Mouse (Mus musculus) liver, embryonic 12.5 days (tissue): ENCODE data around the gene Dpagt1. TPM values are rescaled to one million over a fixed set of nuclear protein-coding genes. Genes with fewer than 3 reads are reported as not detected.
"Not testable (repeated sequence)": the region's sequence is repeated elsewhere in the genome, so short reads cannot be mapped to it uniquely, and the experiment has no call there.

Experiments
- ATAC-seq: fragments of 200-750 bp; cut with Nextera tagmentation; 2 replicates; pipeline ENCODE4 v1.8.0; 2017; ENCODE audit warnings: moderate number of reproducible peaks, mild to moderate bottlenecking, moderate library complexity
- H3K27ac ChIP-seq: fragments of 300-500 bp; sonication (generic); 2 replicates; pipeline ENCODE4 v1.5.1; 2016; ENCODE audit warnings: mild to moderate bottlenecking
- H3K27me3 ChIP-seq: fragments of 300-500 bp; sonication (generic); replicated peaks from 2 replicates; pipeline ENCODE4 v1.6.1; 2016; ENCODE audit warnings: mild to moderate bottlenecking, moderate library complexity
- H3K36me3 ChIP-seq: fragments of 300-500 bp; sonication (generic); 2 replicates; pipeline ENCODE4 v1.6.1; 2016; ENCODE audit warnings: mild to moderate bottlenecking, moderate library complexity
- H3K4me1 ChIP-seq: fragments of 300-500 bp; sonication (generic); 2 replicates; pipeline ENCODE4 v1.6.1; 2016
- H3K4me2 ChIP-seq: fragments of 300-500 bp; sonication (generic); 2 replicates; pipeline ENCODE4 v1.6.1; 2016; ENCODE audit warnings: mild to moderate bottlenecking, moderate library complexity
- H3K4me3 ChIP-seq: fragments of 300-500 bp; sonication (generic); 2 replicates; pipeline ENCODE4 v1.5.1; 2016; ENCODE audit warnings: mild to moderate bottlenecking, moderate library complexity
- H3K9ac ChIP-seq: fragments of 300-500 bp; sonication (generic); 2 replicates; pipeline ENCODE4 v1.6.1; 2016; ENCODE audit warnings: mild to moderate bottlenecking, moderate library complexity
- H3K9me3 ChIP-seq: fragments of 300-500 bp; sonication (generic); replicated peaks from 2 replicates; pipeline ENCODE4 v1.6.1; 2016; ENCODE audit warnings: mild to moderate bottlenecking, moderate library complexity
- WGBS: fragments of 180-500 bp; shearing (Covaris S2); methylation state at CpG from one replicate; pipeline ENCODE4 v1.1.7; 2016; ENCODE audit not compliant: insufficient replicate concordance; 5-methylcytosine and 5-hydroxymethylcytosine counted together
- polyA plus RNA-seq: library from polyadenylated mRNA; unstranded; fragments of >200 nt; fragmentation: Nextera tagmentation; extraction: Ambion mirVana; gene quantifications from 2 replicates; pipeline ENCODE4 v1.2.1, GENCODE M21; 2016

Dpagt1 gene
- polyA plus RNA-seq, 1 experiment from 2014 or later = 24.0 TPM

GRCm38 (mm10) chr9:44343781-44344421 lies 18.1 kb downstream of the Dpagt1 start, which contains the start of gene Hmbs:
Gene Hmbs (minus strand): TSS chr9:44344228.
- WGBS = under 1% methylated on average over 39 of the region's 39 CpGs
- peak; percentile 83 for ATAC-seq
- peaks cover 63% of the 10 kb centered on the region for H3K36me3 ChIP-seq

DNA sequence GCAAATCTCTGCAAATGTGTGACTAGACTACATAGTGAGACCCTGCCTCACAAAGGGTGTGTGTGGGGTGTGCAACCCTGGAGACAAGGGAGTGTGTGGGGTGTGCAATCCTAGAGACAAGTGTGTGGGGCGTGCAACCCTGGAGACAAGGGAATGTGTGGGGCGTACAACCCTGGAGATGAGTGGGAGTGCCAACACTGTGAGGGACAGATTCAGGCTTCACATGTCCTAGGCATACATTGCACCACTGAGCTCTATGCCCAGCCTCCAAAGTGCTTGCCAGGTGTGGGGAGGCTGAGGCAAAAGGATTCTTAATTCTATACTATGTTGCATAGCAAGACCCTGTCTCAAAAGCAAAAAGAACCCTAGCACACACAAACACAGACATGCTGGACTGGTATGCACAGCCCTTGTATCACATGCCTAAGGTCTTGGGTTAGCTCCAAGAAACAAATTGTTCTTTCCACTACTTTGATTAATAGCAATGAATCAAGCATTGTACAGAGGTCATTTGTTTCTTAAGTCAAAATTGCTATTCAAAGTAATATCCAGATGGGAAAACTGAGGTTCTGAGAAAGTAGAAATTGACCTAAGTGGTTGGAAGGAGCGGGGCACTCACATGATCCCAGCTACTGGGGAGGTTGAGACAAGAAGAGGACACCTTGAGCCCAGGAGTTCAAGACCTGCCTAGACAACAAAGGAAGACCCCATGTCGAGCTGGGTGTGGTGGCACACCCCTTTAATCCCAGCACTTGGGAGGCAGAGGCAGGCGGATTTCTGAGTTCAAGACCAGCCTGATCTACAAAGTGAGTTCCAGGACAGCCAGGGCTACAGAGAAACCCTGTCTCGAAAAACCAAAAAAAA lies 20.0 kb downstream of the Dpagt1 start:
- H3K27me3 ChIP-seq = no peaks in the 10 kb centered on the region
- peaks cover 28% of the 10 kb centered on the region for H3K4me1 ChIP-seq
- 74% methylated on average over 6 of the region's 6 CpGs for WGBS
- H3K4me2 ChIP-seq = no peak overlapping the region
- no peak for ATAC-seq
- H3K9me3 ChIP-seq = no peaks in the 10 kb centered on the region
- peaks cover 61% of the 10 kb centered on the region for H3K36me3 ChIP-seq
- H3K9ac ChIP-seq = peak overlapping the region; percentile 98; the same call in 1 of the 2 replicates
- no peak overlapping the region for H3K4me3 ChIP-seq
- H3K27ac ChIP-seq = 0 out of 2 replicates have a peak overlapping the region, but pooled peaks have one; percentile 100

More at GRCm38 (mm10) chr9:44343781-44344421, 18.1 kb downstream of the Dpagt1 start, which contains the start of gene Hmbs:
- Histone ChIP-seq H3K4me2 (peak within 1 kb of the TSS; percentile 84), H3K27me3 (no peaks in the 10 kb centered on the region), H3K4me1 (peaks cover 44% of the 10 kb centered on the region), H3K4me3 (peak within 1 kb of the TSS; percentile 93), H3K9ac (peak within 1 kb of the TSS; percentile 98), H3K27ac (peak within 1 kb of the TSS; percentile 100), H3K9me3 (no peaks in the 10 kb centered on the region)

GRCm38 (mm10) chr9:44347166-44347565 lies 21.3 kb downstream of the Dpagt1 start:
- Histone ChIP-seq H3K36me3 (peaks cover 63% of the 10 kb centered on the region), H3K4me1 (peaks cover 29% of the 10 kb centered on the region), H3K9ac (no peak overlapping the region), H3K9me3 (no peaks in the 10 kb centered on the region), H3K4me3 (no peak overlapping the region), H3K4me2 (no peak overlapping the region), H3K27ac (0 out of 2 replicates have a peak overlapping the region, but pooled peaks have one; percentile 51), H3K27me3 (no peaks in the 10 kb centered on the region)
- ATAC-seq = no peak
- WGBS = 87% methylated on average over 9 of the region's 9 CpGs

DNA sequence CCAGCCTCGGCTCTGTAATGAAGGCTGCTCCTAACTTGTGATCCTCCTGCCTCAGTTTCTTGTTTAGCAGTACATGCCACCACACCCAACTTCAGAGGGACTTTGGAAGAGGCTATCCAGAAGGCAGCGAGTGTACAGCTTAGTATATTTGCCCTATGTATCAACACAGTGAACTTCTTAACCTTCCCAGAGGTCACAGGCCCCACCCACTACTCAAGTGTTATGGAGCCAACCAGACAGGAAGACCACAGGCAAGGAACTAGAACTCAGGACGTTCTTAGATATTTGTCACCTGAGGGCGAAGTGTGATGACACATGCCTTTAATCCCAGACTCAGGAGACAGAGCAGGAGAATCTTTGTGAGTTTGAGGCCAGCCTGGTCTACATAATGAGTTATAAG lies 21.8 kb downstream of the Dpagt1 start:
- H3K36me3 ChIP-seq = peaks cover 68% of the 10 kb centered on the region
- ATAC-seq = no peak
- H3K27ac ChIP-seq = 0 out of 2 replicates have a peak overlapping the region, but pooled peaks have one; percentile 51
- H3K9me3 ChIP-seq = no peaks in the 10 kb centered on the region
- 79% methylated on average over 4 of the region's 4 CpGs for WGBS
- peaks cover 29% of the 10 kb centered on the region for H3K4me1 ChIP-seq
- H3K4me2 ChIP-seq = no peak overlapping the region
- no peak overlapping the region for H3K9ac ChIP-seq
- no peaks in the 10 kb centered on the region for H3K27me3 ChIP-seq
- H3K4me3 ChIP-seq = no peak overlapping the region

DNA sequence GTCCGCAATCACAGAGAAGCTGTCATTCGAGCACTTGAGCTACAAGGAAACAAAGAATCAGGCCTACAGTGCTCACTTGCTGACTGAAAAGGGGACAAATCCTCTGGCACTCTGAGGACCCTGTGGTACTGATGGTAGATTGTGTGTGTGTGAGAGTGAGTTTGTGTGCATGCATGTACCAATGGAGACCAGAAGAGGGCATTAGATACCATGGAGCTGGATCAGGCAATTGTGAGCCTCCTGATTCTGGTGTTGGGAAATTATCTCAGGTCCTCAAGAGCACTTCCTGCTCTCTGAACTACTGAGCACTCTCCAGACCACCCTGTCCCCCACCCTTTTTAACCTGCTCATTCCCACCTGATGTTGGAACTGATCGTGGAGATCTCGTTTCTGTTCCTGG lies 22.7 kb downstream of the Dpagt1 start:
- no peaks in the 10 kb centered on the region for H3K9me3 ChIP-seq
- no peak overlapping the region for H3K9ac ChIP-seq
- H3K4me2 ChIP-seq = no peak overlapping the region
- no peak for ATAC-seq
- H3K36me3 ChIP-seq = peaks cover 77% of the 10 kb centered on the region
- H3K4me3 ChIP-seq = no peak overlapping the region
- peaks cover 21% of the 10 kb centered on the region for H3K4me1 ChIP-seq
- no peak overlapping the region for H3K27ac ChIP-seq
- H3K27me3 ChIP-seq = no peaks in the 10 kb centered on the region
- 95% methylated on average over 4 of the region's 4 CpGs for WGBS

DNA sequence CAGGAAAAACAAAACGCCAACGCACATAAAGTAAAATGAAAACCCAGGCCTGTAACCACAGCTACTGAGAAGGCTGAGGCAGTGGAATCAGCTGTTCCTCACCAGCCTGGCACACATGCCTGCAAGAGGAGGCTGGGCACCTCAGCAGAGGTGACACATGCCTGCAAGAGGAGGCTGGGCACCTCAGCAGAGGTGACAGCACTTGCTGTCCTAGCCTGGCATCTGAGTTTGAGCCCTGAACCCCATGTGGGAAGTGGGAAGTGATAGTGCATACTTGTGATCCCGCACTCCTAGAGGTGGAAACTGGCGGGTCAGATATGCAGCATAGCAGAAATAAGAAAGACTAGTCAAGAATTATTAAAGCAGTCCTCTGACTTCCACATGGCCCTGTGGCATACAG lies 25.6 kb downstream of the Dpagt1 start:
- H3K27me3 ChIP-seq = no peaks in the 10 kb centered on the region
- H3K36me3 ChIP-seq = peaks cover 98% of the 10 kb centered on the region
- ATAC-seq = no peak
- no peak overlapping the region for H3K27ac ChIP-seq
- H3K4me1 ChIP-seq = peaks cover 5% of the 10 kb centered on the region
- 87% methylated on average over 4 of the region's 4 CpGs for WGBS
- no peak overlapping the region for H3K4me2 ChIP-seq
- no peaks in the 10 kb centered on the region for H3K9me3 ChIP-seq
- no peak overlapping the region for H3K4me3 ChIP-seq
- H3K9ac ChIP-seq = no peak overlapping the region

- no peak overlapping the region for H3K4me3 ChIP-seq
- 82% methylated on average over 10 of the region's 10 CpGs for WGBS
- peak; percentile 59 for ATAC-seq
Measured at GRCm38 (mm10) chr9:44352337-44352736, 26.5 kb downstream of the Dpagt1 start.

GRCm38 (mm10) chr9:44353142-44353541 lies 27.3 kb downstream of the Dpagt1 start:
- no peak overlapping the region for H3K9ac ChIP-seq
- no peak overlapping the region for H3K4me3 ChIP-seq
- ATAC-seq = no peak
- H3K4me1 ChIP-seq = peaks cover 9% of the 10 kb centered on the region
- no peaks in the 10 kb centered on the region for H3K9me3 ChIP-seq
- 86% methylated on average over 6 of the region's 6 CpGs for WGBS
- H3K27ac ChIP-seq = no peak overlapping the region
- H3K4me2 ChIP-seq = no peak overlapping the region
- H3K36me3 ChIP-seq = peaks cover 97% of the 10 kb centered on the region
- no peaks in the 10 kb centered on the region for H3K27me3 ChIP-seq

More at GRCm38 (mm10) chr9:44352337-44352736, 26.5 kb downstream of the Dpagt1 start:
- Histone ChIP-seq H3K4me1 (peaks cover 9% of the 10 kb centered on the region), H3K9me3 (no peaks in the 10 kb centered on the region), H3K4me2 (no peak overlapping the region), H3K36me3 (peaks cover 97% of the 10 kb centered on the region), H3K9ac (no peak overlapping the region), H3K27me3 (no peaks in the 10 kb centered on the region), H3K27ac (no peak overlapping the region)

DNA sequence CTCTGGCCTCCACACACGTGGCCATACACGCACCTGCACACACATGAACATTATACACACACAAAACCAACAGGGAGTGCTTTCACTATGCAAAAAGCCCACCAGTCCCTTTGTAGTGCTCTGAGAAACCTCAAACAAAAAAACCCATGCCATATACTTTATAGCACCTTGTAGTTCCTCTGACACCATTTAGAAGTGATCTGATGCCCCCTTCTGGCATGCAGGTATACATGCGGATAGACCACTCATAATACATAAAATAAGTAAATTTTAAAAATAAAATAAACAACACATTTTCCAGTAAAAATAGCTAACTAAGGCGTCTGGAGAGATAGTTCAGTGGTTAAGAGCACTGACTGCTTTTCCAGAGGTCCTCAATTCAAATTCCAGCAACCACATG lies 31.4 kb downstream of the Dpagt1 start:
- H3K4me3 ChIP-seq = no peak overlapping the region
- peaks cover 24% of the 10 kb centered on the region for H3K4me1 ChIP-seq
- peak; percentile 36; the same call in 1 of the 2 replicates for ATAC-seq
- no peaks in the 10 kb centered on the region for H3K9me3 ChIP-seq
- no peak overlapping the region for H3K27ac ChIP-seq
- H3K9ac ChIP-seq = no peak overlapping the region
- no peak overlapping the region for H3K4me2 ChIP-seq
- no peaks in the 10 kb centered on the region for H3K27me3 ChIP-seq
- WGBS = 63% methylated on average over 4 of the region's 4 CpGs
- H3K36me3 ChIP-seq = peaks cover 76% of the 10 kb centered on the region

DNA sequence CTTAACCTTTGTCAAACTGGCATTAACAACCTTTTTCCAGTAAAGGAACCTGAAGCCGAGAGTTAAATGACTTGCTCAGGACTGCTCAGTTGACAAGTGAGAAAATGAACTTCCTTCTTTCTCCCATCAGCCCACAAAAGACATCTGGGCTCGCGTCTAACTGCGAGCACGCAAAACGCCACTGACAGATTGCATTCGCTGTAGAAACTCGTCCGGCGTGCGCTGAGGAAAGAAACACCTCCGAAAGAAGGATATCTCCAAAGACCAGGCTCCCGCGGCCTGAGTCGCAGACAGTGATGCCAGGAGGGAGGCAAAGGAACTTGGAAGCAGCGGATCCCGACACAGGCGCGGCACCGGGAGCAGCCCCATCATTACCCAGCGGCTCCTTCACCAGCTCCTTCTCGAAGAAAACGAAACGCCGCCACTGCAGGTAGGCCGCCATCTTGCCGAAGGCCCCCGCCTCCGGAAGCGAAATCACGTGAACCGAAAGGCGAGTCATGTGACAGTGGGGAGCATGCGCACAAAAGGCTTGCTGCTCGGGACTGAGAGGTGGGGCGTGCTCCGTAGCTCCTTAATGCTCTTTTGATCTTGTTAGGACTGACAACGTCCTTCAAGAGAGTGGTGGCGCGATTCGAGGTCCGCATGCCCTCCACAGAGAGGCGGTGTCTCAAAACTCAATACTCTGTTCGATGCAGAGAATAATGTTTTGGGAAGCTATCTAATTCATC lies 35.5 kb downstream of the Dpagt1 start, which contains the start of gene Vps11:
Vps11 (minus strand) TSS at position 481 of the 728 bp plus-strand sequence.
- Histone ChIP-seq H3K4me2 (peak within 1 kb of the TSS; percentile 83), H3K9ac (peak within 1 kb of the TSS; percentile 84), H3K36me3 (peaks cover 34% of the 10 kb centered on the region), H3K4me1 (peaks cover 20% of the 10 kb centered on the region), H3K27me3 (no peaks in the 10 kb centered on the region), H3K4me3 (peak within 1 kb of the TSS; percentile 92), H3K27ac (peak within 1 kb of the TSS; percentile 87), H3K9me3 (no peaks in the 10 kb centered on the region)
- peak; percentile 90 for ATAC-seq
- under 1% methylated on average over 44 of the region's 44 CpGs for WGBS

GRCm38 (mm10) chr9:44361931-44362330 lies 36.1 kb downstream of the Dpagt1 start:
- Histone ChIP-seq H3K9ac (peak overlapping the region; percentile 84), H3K36me3 (peaks cover 28% of the 10 kb centered on the region), H3K4me3 (peak overlapping the region; percentile 92), H3K4me1 (peaks cover 18% of the 10 kb centered on the region), H3K4me2 (peak overlapping the region; percentile 83), H3K27ac (peak overlapping the region; percentile 86)
- ATAC-seq = peak; percentile 30; the same call in 1 of the 2 replicates
- not testable (repeated sequence) for H3K27me3 ChIP-seq, H3K9me3 ChIP-seq
- WGBS = 38% methylated on average over 4 of the region's 4 CpGs
